Mouse (Mus musculus) forebrain, embryonic 12.5 days (tissue): ENCODE results near the gene Fshr. TPM values are rescaled to one million over a fixed set of nuclear protein-coding genes. Genes with fewer than 3 reads are reported as not detected.
A peak's percentile ranks its signal among the peaks of the same experiment; 100 is the strongest.

ENCODE experiments used
- ATAC-seq: fragments of 200-750 bp; cut with Nextera tagmentation; 2 replicates; pipeline ENCODE4 v1.8.0; 2017; ENCODE audit warnings: moderate TSS enrichment; ENCODE audit not compliant: low FRiP score
- H3K27ac ChIP-seq: fragments of 300-500 bp; sonication (generic); 2 replicates; pipeline ENCODE4 v1.5.1; 2016; ENCODE audit warnings: mild to moderate bottlenecking
- H3K27me3 ChIP-seq: fragments of 300-500 bp; sonication (generic); 2 replicates; pipeline ENCODE4 v1.6.1; 2016; ENCODE audit warnings: mild to moderate bottlenecking
- H3K36me3 ChIP-seq: fragments of 300-500 bp; sonication (generic); replicated peaks from 2 replicates; pipeline ENCODE4 v1.6.1; 2016; ENCODE audit warnings: mild to moderate bottlenecking
- H3K4me1 ChIP-seq: fragments of 300-500 bp; sonication (generic); 2 replicates; pipeline ENCODE4 v1.6.1; 2016
- H3K4me2 ChIP-seq: fragments of 300-500 bp; sonication (generic); 2 replicates; pipeline ENCODE4 v1.6.1; 2016; ENCODE audit warnings: mild to moderate bottlenecking, moderate library complexity
- H3K4me3 ChIP-seq: fragments of 300-500 bp; sonication (generic); replicated peaks from 2 replicates; pipeline ENCODE4 v1.5.1; 2016; ENCODE audit warnings: mild to moderate bottlenecking
- H3K9ac ChIP-seq: fragments of 300-500 bp; sonication (generic); 2 replicates; pipeline ENCODE4 v1.6.1; 2016; ENCODE audit warnings: mild to moderate bottlenecking
- H3K9me3 ChIP-seq: fragments of 300-500 bp; sonication (generic); 2 replicates; pipeline ENCODE4 v1.6.1; 2016
- WGBS: fragments of 180-500 bp; shearing (Covaris S2); methylation state at CpG from one replicate; pipeline ENCODE4 v1.1.7; 2016; 5-methylcytosine and 5-hydroxymethylcytosine counted together
- polyA plus RNA-seq: library from polyadenylated mRNA; unstranded; fragments of >200 nt; fragmentation: Nextera tagmentation; extraction: Ambion mirVana; gene quantifications from 2 replicates; pipeline ENCODE4 v1.2.1, GENCODE M21; 2016

Fshr gene
- polyA plus RNA-seq, 1 experiment from 2014 or later = not detected

DNA sequence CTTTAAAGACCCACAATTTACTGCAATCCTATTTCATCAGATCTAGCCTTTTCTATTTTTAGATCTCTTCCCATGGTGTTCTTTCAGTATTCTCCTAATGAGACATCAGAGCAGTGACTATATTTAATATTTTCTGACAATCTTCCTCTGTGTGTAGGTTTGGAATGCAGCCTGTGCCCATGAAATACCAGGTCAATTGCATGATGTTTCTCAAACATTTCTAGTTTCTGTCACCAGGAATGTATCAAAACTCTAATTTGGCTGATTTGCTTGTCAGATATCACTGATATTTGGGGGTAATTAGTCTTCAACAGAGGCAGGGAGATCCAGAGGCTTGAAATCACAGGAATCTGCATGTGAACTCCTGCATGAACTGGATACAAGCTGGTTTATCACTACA lies 186.8 kb downstream of the Fshr start:
- Histone ChIP-seq H3K4me2 (no peak overlapping the region), H3K4me1 (no peaks in the 10 kb centered on the region), H3K27ac (no peak overlapping the region), H3K27me3 (no peaks in the 10 kb centered on the region), H3K36me3 (no peaks in the 10 kb centered on the region), H3K9ac (no peak overlapping the region), H3K4me3 (no peak overlapping the region), H3K9me3 (no peaks in the 10 kb centered on the region)
- no peak for ATAC-seq

DNA sequence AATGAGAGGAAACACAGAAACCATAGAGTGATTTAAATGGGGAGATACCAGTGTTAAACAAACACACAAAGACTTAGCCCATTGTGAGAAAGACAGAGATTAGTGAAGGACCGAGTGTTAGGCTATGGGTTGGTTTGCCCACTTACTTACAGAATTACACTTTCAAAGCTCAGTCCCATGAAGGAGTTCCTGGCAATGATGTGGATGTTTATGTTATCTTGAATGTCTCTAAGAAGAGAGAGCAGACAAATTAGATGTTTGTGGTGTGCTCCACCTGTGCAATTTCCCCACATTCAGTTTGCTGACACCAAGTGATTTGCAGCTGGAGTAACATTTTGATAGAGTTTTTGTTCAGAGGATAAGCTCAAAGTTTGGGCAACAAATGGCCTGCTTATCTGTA lies 191.4 kb downstream of the Fshr start:
- Histone ChIP-seq H3K4me1 (no peaks in the 10 kb centered on the region), H3K36me3 (no peaks in the 10 kb centered on the region), H3K9me3 (no peaks in the 10 kb centered on the region), H3K27ac (no peak overlapping the region), H3K9ac (no peak overlapping the region), H3K4me2 (no peak overlapping the region), H3K27me3 (no peaks in the 10 kb centered on the region), H3K4me3 (no peak overlapping the region)
- WGBS = 78% methylated on average over 1 of the region's 1 CpGs
- no peak for ATAC-seq

DNA sequence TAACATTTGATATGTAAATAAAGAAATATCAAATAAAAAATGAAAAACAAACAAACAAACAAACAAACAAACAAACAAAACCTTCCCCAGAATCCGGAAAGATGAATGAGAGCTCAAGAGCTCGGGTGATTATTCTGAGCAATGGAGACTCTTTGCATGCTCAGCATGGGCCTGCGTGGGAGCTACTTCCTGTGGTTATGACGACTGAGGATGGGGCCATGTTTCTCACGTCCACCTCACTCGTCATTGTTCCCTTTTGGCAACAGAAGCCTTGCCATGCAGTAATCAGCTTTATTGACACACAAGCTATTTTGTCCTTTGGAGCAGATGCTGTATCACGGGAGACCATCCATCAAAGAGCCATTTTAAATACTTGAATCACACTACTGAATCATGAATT lies 191.8 kb downstream of the Fshr start:
- no peak overlapping the region for H3K27ac ChIP-seq
- H3K27me3 ChIP-seq = no peaks in the 10 kb centered on the region
- H3K9ac ChIP-seq = no peak overlapping the region
- no peak for ATAC-seq
- 75% methylated on average over 7 of the region's 7 CpGs for WGBS
- H3K4me2 ChIP-seq = no peak overlapping the region
- H3K4me1 ChIP-seq = no peaks in the 10 kb centered on the region
- H3K9me3 ChIP-seq = no peaks in the 10 kb centered on the region
- H3K36me3 ChIP-seq = no peaks in the 10 kb centered on the region
- no peak overlapping the region for H3K4me3 ChIP-seq

DNA sequence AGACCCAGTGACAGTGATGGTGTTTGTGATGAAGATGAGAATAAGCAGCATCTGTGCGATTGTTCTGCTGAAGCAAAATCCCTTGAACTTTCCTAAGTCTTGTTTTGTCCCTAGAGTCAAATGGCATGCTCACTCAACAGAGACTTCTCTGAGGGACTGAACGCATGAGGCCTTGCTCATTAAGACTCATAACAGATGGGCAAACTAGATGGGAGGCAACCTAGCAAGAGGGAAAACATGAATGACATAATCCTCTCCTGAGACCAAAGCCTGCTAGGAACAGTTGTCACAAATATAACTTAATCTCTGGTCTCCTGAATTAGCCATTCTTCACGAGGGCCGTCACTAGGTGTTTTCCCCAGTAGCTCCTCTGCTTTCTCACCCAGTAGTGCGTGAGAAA lies 194.5 kb downstream of the Fshr start:
- Histone ChIP-seq H3K36me3 (no peaks in the 10 kb centered on the region), H3K4me1 (no peaks in the 10 kb centered on the region), H3K4me2 (no peak overlapping the region), H3K4me3 (no peak overlapping the region), H3K9me3 (no peaks in the 10 kb centered on the region), H3K27ac (no peak overlapping the region), H3K27me3 (no peaks in the 10 kb centered on the region), H3K9ac (no peak overlapping the region)
- 79% methylated on average over 5 of the region's 5 CpGs for WGBS
- ATAC-seq = no peak

DNA sequence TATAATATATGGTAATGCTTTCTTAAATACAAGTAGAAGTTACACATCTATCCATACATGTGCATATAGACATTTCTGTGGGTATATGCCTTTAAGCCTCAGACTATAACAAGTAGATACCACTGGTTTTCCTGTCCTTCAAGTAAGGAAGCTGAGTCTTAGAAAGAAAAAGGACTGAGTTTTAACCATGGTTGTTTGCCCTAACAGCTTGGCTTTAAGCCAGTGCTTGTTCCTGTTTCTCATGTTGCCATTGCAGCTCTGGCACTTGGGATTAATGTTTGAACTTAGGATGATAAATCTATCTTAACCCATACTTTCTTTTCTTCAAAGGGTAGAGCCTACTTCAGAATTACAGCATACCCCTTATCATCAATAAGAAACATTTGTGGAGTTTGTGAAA lies 200.6 kb downstream of the Fshr start:
- Histone ChIP-seq H3K9ac (no peak overlapping the region), H3K4me2 (no peak overlapping the region), H3K27me3 (no peaks in the 10 kb centered on the region), H3K27ac (no peak overlapping the region), H3K4me1 (no peaks in the 10 kb centered on the region), H3K9me3 (no peaks in the 10 kb centered on the region), H3K4me3 (no peak overlapping the region), H3K36me3 (no peaks in the 10 kb centered on the region)
- no peak for ATAC-seq

DNA sequence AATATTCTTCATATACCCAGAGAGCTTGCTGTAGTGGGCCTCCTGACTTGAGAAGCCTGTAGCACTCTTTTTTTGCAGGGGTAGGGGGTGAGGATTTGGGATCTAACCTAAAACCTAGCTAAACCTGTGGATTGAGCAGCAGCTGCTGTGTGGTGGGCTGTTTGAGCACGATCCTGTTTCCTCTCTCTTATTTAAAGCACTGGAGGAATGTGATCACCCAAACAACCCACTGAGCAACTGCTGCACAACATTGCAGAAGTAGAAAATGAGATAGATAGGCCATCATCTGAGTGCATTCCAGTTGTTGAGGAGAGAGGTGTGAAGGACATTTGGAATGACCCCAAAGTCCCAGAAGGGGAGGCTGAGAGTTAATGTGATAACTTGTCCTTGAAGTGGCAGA lies 202.2 kb downstream of the Fshr start:
- Histone ChIP-seq H3K4me3 (no peak overlapping the region), H3K4me1 (no peaks in the 10 kb centered on the region), H3K9me3 (no peaks in the 10 kb centered on the region), H3K36me3 (no peaks in the 10 kb centered on the region), H3K27me3 (no peaks in the 10 kb centered on the region), H3K4me2 (no peak overlapping the region), H3K27ac (no peak overlapping the region), H3K9ac (no peak overlapping the region)
- WGBS = 77% methylated on average over 1 of the region's 1 CpGs
- ATAC-seq = no peak

DNA sequence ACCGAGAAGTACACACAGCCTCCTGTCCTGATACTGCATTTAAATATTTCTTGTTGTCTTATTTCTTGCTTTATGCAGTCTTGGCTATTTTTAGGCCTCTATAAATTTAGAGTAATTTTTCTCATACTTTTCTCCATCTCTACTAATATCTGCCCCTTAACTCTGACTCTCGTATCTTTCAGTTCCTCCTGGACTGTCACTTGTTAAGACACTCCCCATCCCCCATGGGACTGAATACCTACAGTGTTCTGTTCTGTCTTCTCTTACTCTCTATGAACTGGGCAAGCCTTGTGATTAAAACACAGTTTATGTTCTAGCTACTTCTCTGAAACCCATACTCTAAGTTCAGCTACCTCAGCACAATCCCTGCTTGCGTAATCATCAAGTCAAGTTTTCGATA lies 209.2 kb downstream of the Fshr start:
- H3K9ac ChIP-seq = no peak overlapping the region
- H3K9me3 ChIP-seq = no peaks in the 10 kb centered on the region
- no peak overlapping the region for H3K4me2 ChIP-seq
- no peaks in the 10 kb centered on the region for H3K4me1 ChIP-seq
- no peaks in the 10 kb centered on the region for H3K36me3 ChIP-seq
- H3K27ac ChIP-seq = no peak overlapping the region
- WGBS = 89% methylated on average over 4 of the region's 4 CpGs
- no peaks in the 10 kb centered on the region for H3K27me3 ChIP-seq
- no peak overlapping the region for H3K4me3 ChIP-seq
- no peak for ATAC-seq

DNA sequence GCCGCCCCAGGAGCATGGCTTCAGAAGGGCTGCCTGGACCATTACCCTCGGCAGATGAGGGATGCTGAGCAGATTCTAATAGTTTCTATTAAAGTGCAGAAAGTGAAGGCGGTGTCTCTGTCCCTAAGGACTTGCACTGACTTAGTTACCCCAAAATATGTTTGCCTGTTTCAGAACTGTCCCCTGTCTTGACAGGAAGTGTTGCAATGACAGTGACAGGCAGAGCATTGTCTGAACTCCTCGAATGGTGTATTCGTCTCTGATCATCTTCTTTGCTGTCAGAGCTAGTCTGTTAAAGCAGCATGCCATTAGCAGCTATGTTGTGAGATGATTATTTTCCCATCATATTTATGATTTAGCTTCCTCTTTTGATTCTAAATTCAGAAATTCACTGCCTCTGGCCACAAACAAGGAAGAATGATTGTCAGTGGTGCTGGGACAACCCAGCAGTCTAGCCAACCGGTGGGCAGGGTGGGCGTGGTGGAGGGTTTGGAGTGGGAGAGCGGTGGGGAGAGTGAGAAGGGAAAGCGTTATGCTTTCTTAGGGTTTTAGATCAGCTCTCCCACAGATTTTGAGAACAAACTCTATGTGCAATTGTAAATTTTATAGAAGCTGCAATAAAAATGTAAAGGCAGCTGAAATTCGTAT lies 219.6 kb downstream of the Fshr start:
- no peak overlapping the region for H3K4me3 ChIP-seq
- no peaks in the 10 kb centered on the region for H3K27me3 ChIP-seq
- ATAC-seq = no peak
- 84% methylated on average over 10 of the region's 10 CpGs for WGBS
- no peaks in the 10 kb centered on the region for H3K4me1 ChIP-seq
- H3K27ac ChIP-seq = no peak overlapping the region
- H3K36me3 ChIP-seq = no peaks in the 10 kb centered on the region
- no peak overlapping the region for H3K9ac ChIP-seq
- no peak overlapping the region for H3K4me2 ChIP-seq
- no peaks in the 10 kb centered on the region for H3K9me3 ChIP-seq

DNA sequence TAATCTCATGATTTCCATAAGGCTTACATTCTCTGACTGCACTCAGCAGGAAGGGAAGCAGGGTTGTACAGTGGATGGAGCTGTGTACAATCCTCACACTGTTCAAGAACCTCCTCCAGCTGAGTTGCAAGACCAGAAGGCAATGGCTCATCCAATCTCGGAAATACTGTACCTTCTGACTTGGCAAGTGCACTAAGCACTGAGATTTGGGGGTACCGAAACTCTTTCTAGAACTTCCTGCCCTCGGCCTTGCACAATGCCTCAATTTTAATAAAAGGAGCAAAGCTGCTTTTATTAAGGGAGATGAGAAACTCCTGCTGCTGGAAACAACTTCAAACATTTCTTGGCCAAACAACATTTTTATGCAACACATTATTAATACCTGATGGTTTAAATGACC lies 225.9 kb downstream of the Fshr start:
- Histone ChIP-seq H3K36me3 (no peaks in the 10 kb centered on the region), H3K4me2 (no peak overlapping the region), H3K9me3 (no peaks in the 10 kb centered on the region), H3K4me1 (no peaks in the 10 kb centered on the region), H3K9ac (no peak overlapping the region), H3K27me3 (no peaks in the 10 kb centered on the region), H3K27ac (no peak overlapping the region), H3K4me3 (no peak overlapping the region)
- 83% methylated on average over 3 of the region's 3 CpGs for WGBS
- ATAC-seq = no peak

DNA sequence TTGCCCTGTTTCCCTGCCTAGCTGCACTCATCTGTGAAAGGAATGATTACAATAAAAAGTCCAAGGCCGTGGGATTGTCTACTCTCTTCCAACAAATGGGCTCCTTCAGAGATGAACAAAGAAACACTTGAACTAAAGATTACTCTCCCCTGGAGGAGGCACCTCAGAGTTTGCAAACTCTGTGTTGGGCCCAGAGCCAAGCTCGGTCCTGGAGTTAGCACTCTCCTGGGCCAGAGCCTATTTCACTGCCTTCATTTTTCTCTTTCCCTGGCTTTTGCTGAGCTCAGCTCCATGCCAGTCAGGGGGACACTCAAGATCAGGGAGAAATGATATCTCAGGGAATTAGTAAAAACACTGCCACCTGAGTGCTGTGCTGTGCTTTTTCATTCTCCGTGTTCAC lies 234.4 kb downstream of the Fshr start:
- Histone ChIP-seq H3K4me2 (no peak overlapping the region), H3K9ac (no peak overlapping the region), H3K27me3 (no peaks in the 10 kb centered on the region), H3K36me3 (no peaks in the 10 kb centered on the region), H3K4me1 (no peaks in the 10 kb centered on the region), H3K4me3 (no peak overlapping the region), H3K9me3 (no peaks in the 10 kb centered on the region), H3K27ac (no peak overlapping the region)
- WGBS = 44% methylated on average over 3 of the region's 3 CpGs
- ATAC-seq = no peak

DNA sequence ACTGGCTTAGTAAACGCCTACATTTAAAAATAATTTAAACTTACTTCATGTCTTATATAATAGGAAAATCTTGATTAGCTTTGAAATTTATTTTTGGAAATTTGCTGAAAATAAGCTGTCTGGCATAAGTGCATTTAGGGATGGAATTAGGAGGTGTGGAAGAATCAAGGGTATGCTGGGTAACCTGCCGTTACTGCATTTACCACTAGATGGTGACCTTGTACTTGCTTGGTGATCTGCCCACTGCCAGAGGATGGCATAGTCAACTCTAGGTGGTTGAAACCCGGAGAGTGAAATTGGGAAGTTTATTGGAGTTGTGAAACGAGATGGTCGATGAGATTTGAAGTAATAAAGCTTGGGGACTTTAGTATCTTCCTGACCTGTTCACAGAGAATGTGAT lies 246.5 kb downstream of the Fshr start:
- H3K4me1 ChIP-seq = no peaks in the 10 kb centered on the region
- H3K4me3 ChIP-seq = no peak overlapping the region
- ATAC-seq = peak; percentile 76; the same call in 1 of the 2 replicates
- H3K36me3 ChIP-seq = no peaks in the 10 kb centered on the region
- no peak overlapping the region for H3K9ac ChIP-seq
- no peak overlapping the region for H3K4me2 ChIP-seq
- 44% methylated on average over 5 of the region's 5 CpGs for WGBS
- no peaks in the 10 kb centered on the region for H3K27me3 ChIP-seq
- no peaks in the 10 kb centered on the region for H3K9me3 ChIP-seq
- H3K27ac ChIP-seq = no peak overlapping the region

DNA sequence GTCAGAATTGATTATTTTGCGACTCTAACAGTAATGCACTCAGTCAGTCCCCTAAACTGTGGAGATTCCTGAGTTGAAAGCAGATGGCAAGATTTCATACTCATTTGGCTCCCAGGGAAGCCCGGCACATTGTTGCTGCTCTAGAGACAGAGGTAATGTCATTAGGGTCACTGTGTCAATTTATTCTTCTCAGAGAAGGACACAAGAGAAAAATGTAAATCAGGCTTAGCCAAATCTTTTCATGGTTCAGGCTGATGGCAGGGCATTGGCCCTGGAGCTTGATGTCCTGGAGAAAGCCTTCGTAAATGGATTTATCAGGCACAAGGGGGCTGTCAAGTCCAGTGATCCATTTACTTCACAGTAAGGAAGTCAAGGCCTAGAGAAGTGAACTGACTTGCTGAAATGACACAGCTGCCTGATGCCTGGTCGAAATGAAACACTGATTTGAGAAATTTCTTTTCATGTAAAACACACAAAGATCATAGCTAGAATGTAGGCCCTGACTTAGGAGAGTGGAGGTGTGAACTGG lies 262.3 kb downstream of the Fshr start:
- Histone ChIP-seq H3K4me3 (no peak overlapping the region), H3K27ac (peak overlapping the region; percentile 61; the same call in 1 of the 2 replicates), H3K9me3 (no peaks in the 10 kb centered on the region), H3K36me3 (no peaks in the 10 kb centered on the region), H3K9ac (no peak overlapping the region), H3K4me1 (peaks cover 24% of the 10 kb centered on the region), H3K4me2 (peak overlapping the region; percentile 10; the same call in 1 of the 2 replicates), H3K27me3 (no peaks in the 10 kb centered on the region)
- 7% methylated on average over 4 of the region's 4 CpGs for WGBS
- peak; percentile 75 for ATAC-seq

DNA sequence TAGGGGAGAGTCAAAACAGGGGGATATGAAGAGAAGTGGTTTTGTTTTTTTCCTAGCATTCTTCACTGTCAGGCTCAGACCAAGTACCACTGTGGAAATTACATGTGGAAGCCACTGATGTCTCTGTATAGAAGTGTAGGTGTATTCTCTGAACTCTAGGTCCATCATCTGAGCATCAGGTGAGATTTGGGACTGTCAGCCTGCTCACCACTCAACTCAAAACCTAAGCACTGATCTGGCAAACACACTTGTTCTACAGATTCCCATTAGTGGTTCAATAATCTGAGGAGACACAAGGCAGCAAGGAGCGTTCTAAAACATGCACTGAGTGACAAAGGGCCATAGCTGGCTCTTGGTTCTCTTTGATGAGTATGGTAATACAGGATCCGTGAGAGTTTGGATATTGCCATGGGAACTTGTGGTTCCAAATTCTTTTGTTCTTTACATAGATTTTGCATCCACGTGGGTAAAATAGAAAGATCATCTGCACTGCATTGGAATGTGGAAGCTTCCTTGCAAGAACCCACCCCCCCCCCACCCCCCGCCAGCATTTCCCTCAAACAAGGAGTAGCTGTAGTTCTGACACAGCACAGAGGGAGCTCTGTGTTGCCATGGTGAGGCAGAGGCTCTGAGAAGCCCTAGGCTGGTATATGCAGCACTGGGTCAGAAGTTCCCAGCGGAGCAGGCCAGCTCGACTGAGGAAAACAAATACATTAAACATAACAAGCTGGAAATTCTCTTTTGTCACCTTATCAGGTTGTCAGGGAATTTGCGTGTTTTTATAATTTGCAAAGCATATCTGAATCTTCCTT lies 262.9 kb downstream of the Fshr start:
- H3K4me1 ChIP-seq = peaks cover 24% of the 10 kb centered on the region
- ATAC-seq = peak; percentile 94
- no peak overlapping the region for H3K4me3 ChIP-seq
- H3K27ac ChIP-seq = peak overlapping the region; percentile 61; the same call in 1 of the 2 replicates
- no peaks in the 10 kb centered on the region for H3K9me3 ChIP-seq
- no peak overlapping the region for H3K4me2 ChIP-seq
- no peak overlapping the region for H3K9ac ChIP-seq
- WGBS = 8% methylated on average over 7 of the region's 7 CpGs
- no peaks in the 10 kb centered on the region for H3K36me3 ChIP-seq
- H3K27me3 ChIP-seq = no peaks in the 10 kb centered on the region
